Mouse (Mus musculus): Measurements from ENCODE around the gene Nkap. TPM values are rescaled to one million over a fixed set of nuclear protein-coding genes. Genes with fewer than 3 reads are reported as not detected.
"Not testable (repeated sequence)": the region's sequence is repeated elsewhere in the genome, so short reads cannot be mapped to it uniquely, and the experiment has no call there.

Gene Nkap
- total RNA-seq, 2 experiments from 2014 or later, result 11.9 to 14.1 TPM

DNA sequence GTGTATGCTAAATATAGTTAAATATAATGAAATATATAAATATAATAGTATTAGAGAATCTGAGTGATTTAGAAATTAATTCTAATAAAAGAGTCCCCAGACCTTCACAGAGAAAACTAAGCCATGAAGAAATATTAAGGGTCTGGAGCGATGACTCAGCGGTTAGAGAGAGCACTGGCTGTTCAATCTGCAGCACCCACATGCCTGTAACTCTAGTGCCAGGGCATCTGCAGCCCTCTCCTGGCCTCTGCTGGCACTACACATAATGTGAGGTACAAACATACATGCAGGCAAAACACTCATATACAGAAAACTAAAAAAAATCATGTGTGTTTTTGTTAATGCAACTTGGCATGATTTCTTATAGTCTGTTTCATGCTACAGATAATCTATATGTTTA lies 18.4 kb downstream of the Nkap start:
- DNase-seq (ENCODE audit: low spot score in 2 of 2), result no peak

DNA sequence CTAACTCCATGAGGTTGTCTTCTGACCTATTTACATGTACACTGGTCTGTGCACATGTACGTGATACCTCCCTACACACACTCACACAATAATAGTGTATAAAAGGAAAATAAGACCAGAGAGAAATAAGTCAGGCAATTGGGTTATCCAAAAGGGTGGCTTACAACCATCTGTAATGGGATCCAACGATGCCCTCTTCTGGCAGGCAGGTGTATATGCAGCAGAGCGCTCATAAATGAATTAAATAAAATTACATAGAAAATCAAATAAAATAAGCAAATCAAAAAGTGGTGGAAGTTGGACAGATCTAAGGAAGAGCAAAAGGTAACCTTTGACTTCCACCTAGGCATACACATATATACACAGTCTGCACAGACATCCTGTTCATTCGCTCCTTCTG lies 31.2 kb downstream of the Nkap start:
- no peak for DNase-seq (ENCODE audit: low spot score in 2 of 2)

DNA sequence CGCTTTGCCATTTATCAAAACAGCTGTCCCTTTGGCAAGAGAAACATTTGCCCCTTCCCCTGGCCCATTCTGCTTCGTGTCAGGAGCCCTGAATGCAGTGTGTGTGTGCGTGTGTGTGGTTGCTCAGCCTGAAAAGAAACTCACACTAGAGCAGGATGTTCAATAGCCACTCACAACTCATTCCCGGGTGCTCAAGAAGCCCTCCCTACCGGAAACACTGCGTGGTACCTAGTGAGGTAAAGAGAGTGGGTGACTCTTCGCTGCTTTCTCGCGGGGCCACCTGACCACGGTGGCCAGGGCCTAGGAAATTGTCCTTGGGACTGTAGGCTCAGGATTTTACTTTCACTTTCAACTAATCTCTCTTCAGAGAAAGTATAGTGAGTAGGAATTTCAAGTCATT lies 34.6 kb downstream of the Nkap start:
- DNase-seq (ENCODE audit: low spot score in 2 of 2), result no peak

DNA sequence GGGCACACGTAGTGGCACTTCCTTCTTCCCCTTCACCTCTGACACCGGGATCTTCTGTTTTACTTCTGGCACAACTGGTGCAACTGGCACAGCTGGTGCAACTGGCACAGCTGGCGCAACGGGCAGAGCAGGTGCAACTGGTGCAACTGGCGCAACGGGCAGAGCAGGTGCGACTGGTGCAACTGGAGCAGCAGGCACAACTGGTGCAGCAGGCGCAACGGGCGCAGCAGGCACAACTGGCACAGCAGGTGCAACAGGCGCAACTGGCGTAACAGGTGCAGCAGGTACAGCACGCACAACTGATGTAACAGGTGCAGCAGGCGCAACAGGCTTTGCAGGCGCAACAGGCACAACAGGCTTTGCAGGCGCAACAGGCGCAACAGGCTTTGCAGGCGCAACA lies 36.5 kb downstream of the Nkap start:
- no peak for DNase-seq (ENCODE audit: low spot score in 2 of 2)

DNA sequence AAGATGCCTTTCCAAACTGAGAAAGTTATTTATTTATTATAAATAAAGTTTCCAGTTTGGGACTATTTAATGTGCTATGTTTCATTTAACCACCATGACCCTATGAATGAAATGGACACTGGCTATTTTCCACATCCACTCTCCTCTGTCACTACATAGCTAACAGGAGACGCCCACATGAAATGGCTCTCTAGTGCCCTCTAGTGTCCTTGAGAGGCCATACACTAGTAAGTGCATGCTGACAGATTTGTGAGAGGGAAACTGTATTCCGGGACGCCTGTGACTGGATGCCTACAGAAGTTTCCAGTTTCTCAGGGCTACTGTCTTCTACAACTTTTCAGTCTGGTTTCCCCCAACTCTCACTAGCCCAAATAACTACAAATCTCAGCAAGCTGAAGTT lies 40.5 kb downstream of the Nkap start:
- DNase-seq (ENCODE audit: low spot score in 2 of 2), result peak in 1 of 2 experiments; percentile 8

DNA sequence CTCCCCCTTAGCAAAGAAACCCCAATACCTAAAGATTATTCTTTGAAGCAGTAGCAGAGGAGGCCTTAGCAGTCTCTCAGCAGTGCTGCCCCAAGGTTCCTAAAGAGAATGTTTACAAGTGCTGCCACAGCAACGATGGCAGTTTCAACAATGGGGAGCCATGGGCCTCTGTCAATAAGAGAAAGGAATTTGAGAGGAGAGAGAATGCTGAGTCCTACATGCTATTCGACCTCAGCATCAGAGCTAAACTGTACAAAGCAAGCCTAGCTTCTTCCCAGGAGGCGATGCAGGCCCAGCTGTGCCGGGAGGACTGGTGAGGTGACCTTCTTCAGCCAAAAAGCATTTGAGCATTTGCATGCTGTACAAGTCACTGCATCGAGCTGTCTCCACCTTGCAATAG lies 42.1 kb downstream of the Nkap start, which contains the start of gene Akap14:
TSS of gene Akap14 (minus strand) at position 101 of the 400 bp plus-strand sequence.
- no peak for DNase-seq (ENCODE audit: low spot score in 2 of 2)

DNA sequence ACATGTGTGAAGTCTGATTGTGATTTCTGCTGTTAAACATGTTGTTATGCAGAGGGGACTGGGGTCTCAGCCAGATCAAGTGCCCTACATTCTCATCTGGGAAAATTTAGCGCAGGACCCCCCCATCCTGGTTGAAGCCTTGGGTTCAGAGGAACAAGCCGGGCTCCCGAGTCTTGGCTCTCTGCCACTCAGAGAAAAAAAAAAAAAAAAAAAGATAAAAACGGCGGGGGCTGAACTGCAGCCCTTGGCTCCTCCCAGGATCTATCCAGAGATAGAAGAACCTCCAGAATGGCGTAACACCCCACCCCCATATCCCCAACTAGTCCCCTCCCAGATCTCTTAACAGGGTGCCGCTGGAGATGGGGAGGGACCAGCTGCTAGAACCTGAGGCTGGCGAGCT lies 57.8 kb downstream of the Nkap start:
- not testable (repeated sequence) for DNase-seq (ENCODE audit: low spot score in 2 of 2)

DNA sequence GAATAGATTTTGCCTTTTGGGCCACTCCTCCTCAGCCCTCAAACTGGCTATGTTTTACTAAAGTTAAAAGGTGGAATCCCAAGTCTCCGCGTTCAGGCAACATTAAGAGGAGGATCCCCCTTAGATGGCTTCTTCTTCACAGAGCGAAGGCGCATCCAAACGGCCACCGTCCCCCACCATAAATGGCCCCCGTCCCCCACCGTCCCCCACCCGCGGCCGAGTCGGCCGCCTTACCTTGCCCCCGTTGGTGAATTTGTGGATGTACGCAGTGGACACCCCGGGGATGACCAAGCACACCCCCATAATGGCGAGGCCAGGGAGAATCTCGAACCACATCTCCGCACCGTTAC lies 64.1 kb downstream of the Nkap start:
- DNase-seq (ENCODE audit: low spot score in 2 of 2), result no peak

DNA sequence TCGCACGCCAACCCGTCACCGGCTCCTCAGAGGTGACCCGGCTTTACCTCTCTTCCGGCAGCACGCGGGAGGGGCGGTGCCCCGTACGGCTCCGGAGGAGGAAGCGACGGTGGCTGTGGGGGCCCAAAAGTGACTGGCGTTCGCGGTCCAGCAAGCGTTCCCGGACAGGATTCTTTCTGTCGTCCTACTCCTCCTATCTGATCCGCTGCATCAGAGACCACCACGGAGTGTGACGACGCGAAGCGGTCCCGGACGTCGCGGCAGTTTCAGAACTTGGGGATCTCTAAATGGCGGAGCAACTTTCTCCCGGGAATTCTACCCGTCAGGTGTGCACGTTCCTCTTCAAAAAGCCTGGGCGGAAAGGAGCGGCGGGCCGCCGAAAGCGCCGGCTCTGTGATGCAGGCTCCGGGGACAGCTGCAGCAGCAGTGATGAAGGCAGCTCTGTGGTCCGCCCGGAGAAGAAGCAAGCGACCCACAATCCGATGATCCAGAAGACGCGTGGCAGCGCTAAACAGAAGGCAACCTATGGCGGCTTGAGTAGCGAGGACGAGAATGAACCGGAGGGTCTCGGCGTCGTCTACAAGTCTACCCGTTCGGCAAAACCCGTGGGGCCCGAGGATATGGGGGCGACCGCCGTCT lies 64.6 kb downstream of the Nkap start, which contains the start of the genes Ndufa1 and Rnf113a1:
TSS of gene Ndufa1 (minus strand) at position 59 of the 639 bp plus-strand sequence.
TSS of gene Rnf113a1 (plus strand) at position 141 of the 639 bp plus-strand sequence.
- DNase-seq (ENCODE audit: low spot score in 2 of 2), result peak; percentile 81 to 85

DNA sequence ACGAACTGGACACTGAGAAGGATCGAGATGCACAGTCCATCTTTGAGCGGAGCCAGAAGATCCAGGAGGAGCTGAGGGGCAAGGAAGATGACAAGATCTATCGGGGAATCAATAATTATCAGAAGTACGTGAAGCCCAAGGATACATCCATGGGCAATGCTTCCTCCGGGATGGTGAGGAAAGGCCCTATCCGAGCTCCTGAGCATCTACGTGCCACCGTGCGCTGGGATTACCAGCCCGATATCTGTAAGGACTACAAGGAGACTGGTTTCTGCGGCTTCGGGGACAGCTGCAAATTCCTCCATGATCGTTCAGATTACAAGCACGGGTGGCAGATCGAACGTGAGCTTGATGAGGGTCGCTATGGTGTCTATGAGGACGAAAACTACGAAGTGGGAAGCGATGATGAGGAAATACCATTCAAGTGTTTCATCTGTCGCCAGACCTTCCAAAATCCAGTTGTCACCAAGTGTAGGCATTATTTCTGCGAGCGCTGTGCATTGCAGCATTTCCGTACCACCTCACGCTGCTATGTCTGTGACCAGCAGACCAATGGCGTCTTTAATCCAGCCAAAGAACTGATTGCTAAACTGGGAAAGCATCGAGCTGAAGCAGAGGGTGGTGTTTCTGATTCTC lies 65.3 kb downstream of the Nkap start:
- peak; percentile 3 to 13 for DNase-seq (ENCODE audit: low spot score in 2 of 2)

DNA sequence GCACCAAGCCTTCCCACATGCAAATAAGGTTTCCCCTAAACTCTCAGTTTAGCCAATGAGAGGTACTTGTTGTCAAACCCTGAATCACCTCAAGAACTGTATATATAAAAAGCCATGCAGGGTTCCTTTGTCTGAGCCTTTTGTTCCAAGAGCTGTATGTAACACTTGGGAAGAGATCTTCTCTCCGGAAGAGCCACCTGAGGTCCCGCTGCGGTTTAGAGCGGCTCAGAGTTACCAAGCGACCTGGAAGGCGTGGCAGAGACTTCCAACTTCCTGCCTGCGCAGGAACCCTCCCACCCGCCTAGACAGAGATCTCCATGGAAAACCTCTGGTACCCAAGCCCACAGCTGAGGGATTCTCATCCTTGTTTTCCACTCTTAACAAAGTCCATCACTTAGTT lies 72.1 kb downstream of the Nkap start:
- DNase-seq (ENCODE audit: low spot score in 2 of 2), result no peak

Other genes starting within 250 kb of the Nkap start
- 10 to 100 TPM; 37.5 to 38.0 TPM for gene Nkrf, start 223.9 kb upstream of the Nkap start, total RNA-seq (2021)
- 10 to 100 TPM; 58.3 to 67.0 TPM for gene Sept6, start 135.0 kb upstream of the Nkap start, total RNA-seq (2021)
- gene Sowahd, start 78.0 kb upstream of the Nkap start, total RNA-seq (2021), result not detected
- gene Rpl39, start 41.4 kb upstream of the Nkap start, total RNA-seq (2021), result 100 to 1,000 TPM; 274 to 295 TPM
- gene Upf3b, start 16.5 kb upstream of the Nkap start, total RNA-seq (2021), result 10 to 100 TPM; 17.4 to 18.1 TPM
- gene Akap14, start 42.0 kb downstream of the Nkap start, total RNA-seq (2021), result not detected
- gene Ndufa1, start 64.4 kb downstream of the Nkap start, total RNA-seq (2021), result 100 to 1,000 TPM; 189 to 199 TPM
- gene Rnf113a1, start 64.5 kb downstream of the Nkap start, total RNA-seq (2021), result 1 to 10 TPM; 7.5 to 8.7 TPM
- gene Gm9, start 84.2 kb downstream of the Nkap start, total RNA-seq (2021), result not detected
- gene Rhox1, start 95.5 kb downstream of the Nkap start, total RNA-seq (2021), result not detected
- not detected for gene Rhox2a, start 118.2 kb downstream of the Nkap start, total RNA-seq (2021)
- gene Rhox3a, start 123.1 kb downstream of the Nkap start, total RNA-seq (2021), result not detected
- not detected for gene Rhox4a, start 138.5 kb downstream of the Nkap start, total RNA-seq (2021)